Mouse (Mus musculus) gastrocnemius, postnatal 25 days (tissue): Measurements from ENCODE around the gene Wfdc5. TPM values are rescaled to one million over a fixed set of nuclear protein-coding genes. Genes with fewer than 3 reads are reported as not detected.

Experiments used
- DNase-seq: peaks from one replicate; pipeline ENCODE4 v3.0.0; 2022
- total RNA-seq, 2 experiments: library from RNA; stranded (reverse); gene quantifications; 1 replicate in 1 of 2; 2 replicates in 1 of 2; pipeline ENCODE4 v1.2.3; 2021

Wfdc5 gene
- total RNA-seq, 2 experiments from 2014 or later: not detected

DNA sequence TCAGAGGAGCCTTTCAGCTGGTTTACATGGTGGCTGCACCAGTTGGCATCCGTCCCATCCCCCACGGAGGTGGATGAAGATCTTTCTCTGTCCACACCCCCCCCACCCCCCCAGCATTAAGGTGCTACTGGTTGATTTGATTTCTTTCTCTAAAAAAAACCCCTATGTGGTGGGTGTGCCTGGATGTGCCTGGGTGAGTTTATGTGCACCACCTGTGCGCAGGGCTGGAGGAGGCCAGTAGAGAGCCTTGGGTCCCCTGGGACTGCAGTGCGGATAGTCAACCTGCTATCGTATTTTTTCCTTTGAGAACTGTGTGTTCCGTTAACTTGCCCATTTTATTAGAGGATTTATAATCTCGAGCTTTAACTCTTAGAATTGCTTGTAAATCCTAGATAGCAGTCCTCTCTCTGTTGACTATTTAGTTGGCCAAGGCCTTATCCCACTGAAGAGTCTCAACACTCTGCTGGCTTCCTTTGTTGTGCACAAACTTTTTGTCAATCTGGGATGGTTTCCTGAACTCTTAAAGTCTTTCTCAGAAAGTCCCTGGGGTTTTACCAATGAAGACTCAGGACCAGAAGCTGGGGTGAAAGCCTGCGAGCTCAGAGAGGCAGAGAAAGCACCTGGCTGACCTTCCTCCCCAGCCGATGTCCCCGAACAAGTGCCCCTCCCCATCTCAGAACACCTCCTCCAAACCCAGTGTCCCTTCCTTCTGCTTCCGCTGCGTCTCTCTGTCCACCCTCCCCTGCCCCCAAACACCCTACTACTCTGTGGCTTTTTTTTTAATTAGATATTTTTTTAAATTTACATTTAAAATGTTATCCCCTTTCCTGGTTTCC is 53.7 kb downstream of the Wfdc5 start:
- DNase-seq: no peak

- DNase-seq: no peak
These were observed 55.2 kb downstream of the Wfdc5 start for GRCm38 (mm10) chr2:164127297-164127696.

DNA sequence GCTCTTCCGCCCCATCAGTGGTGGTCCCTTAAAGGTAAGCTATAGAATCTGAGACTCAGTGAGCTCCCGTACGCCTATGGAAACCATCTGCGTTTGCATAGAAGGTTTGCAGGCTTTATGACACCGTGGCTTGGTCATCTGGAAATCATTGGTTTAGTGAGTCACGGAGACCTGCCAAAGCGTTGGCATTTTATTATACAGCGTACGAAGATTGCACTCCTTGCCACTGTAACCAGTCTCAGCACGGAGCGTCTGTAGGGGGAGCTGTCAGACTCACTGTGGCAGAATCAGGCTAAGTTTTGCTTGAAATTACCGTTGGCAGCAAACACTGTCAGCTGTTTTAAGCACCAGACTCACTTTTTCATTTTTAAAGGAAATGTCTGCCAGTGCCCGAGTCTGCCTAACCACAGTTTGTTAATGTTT is 56.0 kb downstream of the Wfdc5 start:
- DNase-seq: no peak

Other genes with a start within 250 kb of the Wfdc5 start
- 10 to 100 TPM; 39.6 to 54.5 TPM for gene Ywhab, start 187.8 kb downstream of the Wfdc5 start, total RNA-seq
- 1 to 10 TPM in 1 of 2 experiments, not detected in 1; 1.5 TPM for gene Pabpc1l, start 157.3 kb downstream of the Wfdc5 start, total RNA-seq
- 1 to 10 TPM; 7.7 to 8.8 TPM for gene Stk4, start 112.4 kb downstream of the Wfdc5 start, total RNA-seq
- 10 to 100 TPM; 10.6 to 13.5 TPM for gene Tomm34, start 111.6 kb downstream of the Wfdc5 start, total RNA-seq
- gene Kcns1, start 11.6 kb downstream of the Wfdc5 start, total RNA-seq: 1 to 10 TPM in 1 of 2 experiments, under 1 TPM in 1; 0.90 to 1.4 TPM
- gene Wfdc12, start 7.9 kb upstream of the Wfdc5 start, total RNA-seq: not detected
- gene Wfdc15a, start 17.4 kb upstream of the Wfdc5 start, total RNA-seq: not detected
- gene Wfdc15b, start 38.9 kb upstream of the Wfdc5 start, total RNA-seq: not detected
- not detected for gene Svs2, start 55.7 kb upstream of the Wfdc5 start, total RNA-seq
- gene Svs3b, start 73.9 kb upstream of the Wfdc5 start, total RNA-seq: not detected
- gene Svs4, start 95.7 kb upstream of the Wfdc5 start, total RNA-seq: not detected
- gene Svs3a, start 106.5 kb upstream of the Wfdc5 start, total RNA-seq: not detected
- not detected for gene Svs6, start 134.0 kb upstream of the Wfdc5 start, total RNA-seq
- gene Svs5, start 150.0 kb upstream of the Wfdc5 start, total RNA-seq: not detected
- gene Slpi, start 206.4 kb upstream of the Wfdc5 start, total RNA-seq: not detected
- gene Rbpjl, start 220.4 kb upstream of the Wfdc5 start, total RNA-seq: not detected
- 1 to 10 TPM; 1.0 to 2.3 TPM for gene Matn4, start 222.4 kb upstream of the Wfdc5 start, total RNA-seq